Mouse (Mus musculus) left cerebral cortex, postnatal 36 days (tissue): ENCODE measurements around the gene Mettl21e. TPM values are rescaled to one million over a fixed set of nuclear protein-coding genes. Genes with fewer than 3 reads are reported as not detected.

Source experiments
- DNase-seq, 2 experiments: peaks; one replicate each; pipeline ENCODE4 v3.0.0; 2021 to 2022; ENCODE audit warnings: low spot score in 2 of 2, mixed read lengths in 1 of 2
- intact Hi-C: fragments of 180-260 bp; cut with DNase I; formaldehyde crosslinking; loops from one replicate; pipeline ENCODE4 v1.15.1; 2025
- total RNA-seq, 2 experiments: library from RNA; stranded (reverse); gene quantifications; 2 replicates each; pipeline ENCODE4 v1.2.3; 2021

Gene Mettl21e
- total RNA-seq, 2 experiments from 2014 or later, result not detected

- no peak for DNase-seq
- intact Hi-C loops, result no loop called here
Measured at GRCm38 (mm10) chr1:44155287-44155686, 63.5 kb downstream of the Mettl21e start.

Other genes with a start within 250 kb of the Mettl21e start
- not detected for gene Mettl21c, start 198.9 kb downstream of the Mettl21e start, total RNA-seq
- gene Gm8251, start 157.0 kb downstream of the Mettl21e start, total RNA-seq, result not detected
- gene Tex30, start 116.5 kb downstream of the Mettl21e start, total RNA-seq, result 1 to 10 TPM; 8.1 to 8.9 TPM
- gene Kdelc1, start 100.2 kb downstream of the Mettl21e start, total RNA-seq, result 10 to 100 TPM in 1 of 2 experiments, 1 to 10 TPM in 1; 8.1 to 10.3 TPM
- gene Bivm, start 100.0 kb downstream of the Mettl21e start, total RNA-seq, result 10 to 100 TPM; 35.0 to 39.0 TPM
- gene Ercc5, start 71.2 kb downstream of the Mettl21e start, total RNA-seq, result 10 to 100 TPM; 19.9 to 21.1 TPM